8 mouse cellular contexts compared by ENCODE assay signal in the genomic region with DNA sequence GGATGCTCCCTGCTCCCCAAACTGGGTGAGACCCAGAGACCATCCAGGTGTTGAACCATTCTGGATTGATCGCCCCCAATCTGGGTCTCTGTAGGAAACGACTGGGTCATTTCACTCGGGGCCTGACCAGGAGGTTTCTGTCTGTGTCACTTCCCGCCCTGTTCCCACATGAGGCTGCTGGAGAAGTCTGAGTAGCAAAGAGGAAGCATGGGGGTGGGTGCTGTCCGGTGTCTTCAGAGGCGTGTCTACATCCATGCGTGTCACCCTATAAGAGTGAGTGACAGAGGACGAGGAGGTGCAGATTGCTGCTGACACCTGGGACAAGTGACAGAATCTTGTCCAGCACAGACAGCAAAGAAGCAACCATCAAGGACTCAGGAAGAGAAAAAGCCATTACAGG.
DNase-seq lines count a peak whose midpoint lies in the region; ATAC-seq lines count a peak whose summit lies in the region.

No protein-coding gene starts in this region.

- peak; percentile 28; the same call in 1 of the 2 replicates for ATAC-seq in cerebellum, adult (ENCODE audit: insufficient number of reproducible peaks, low FRiP score, low TSS enrichment)
- ATAC-seq in megakaryocyte progenitor cell, adult 5-6 weeks (replicated peaks; ENCODE audit: poor library complexity) = peak; percentile 68

- DNase-seq in cerebellum, adult 11 months = no peak
- DNase-seq in kidney, adult 9 months = peak; percentile 17
- DNase-seq in kidney, postnatal 25 days = no peak
- DNase-seq in kidney, postnatal 36 days = peak; percentile 7 to 13
- DNase-seq in left cerebral cortex, postnatal 14 days (ENCODE audit: low spot score in 2 of 2) = no peak
- DNase-seq in c-Kit-positive CD71-positive TER-119-positive erythroid progenitor cells, embryonic 14.5 days (ENCODE audit: low spot score) = no peak

- intact Hi-C loops in left cerebral cortex, postnatal 14 days (cut with DNase I) = loop anchor here (2.0 to 5.0 kb wide), 2 partner anchors 290 to 397 kb away; no protein-coding TSS in a partner anchor

Comparison
In these comparisons a context has a peak if more than half of its experiments do, and no peak if none do; other contexts are left out.
1. DNase-seq: peak in kidney, adult 9 months (single experiment) and kidney, postnatal 36 days (2 of 2); none in cerebellum, adult 11 months (single experiment), kidney, postnatal 25 days (0 of 2), left cerebral cortex, postnatal 14 days (0 of 2) and c-Kit-positive CD71-positive TER-119-positive erythroid progenitor cells, embryonic 14.5 days (single experiment).